Comparison of ENCODE assay signal across 8 mouse cellular contexts in genomic region chr4:155568170-155568569, GRCm38 (mm10). TPM values are rescaled to one million over a fixed set of nuclear protein-coding genes. Genes with fewer than 3 reads are reported as not detected.
DNase-seq lines count a peak whose midpoint lies in the region; ATAC-seq and TF ChIP-seq lines count a peak whose summit lies in the region.

No protein-coding gene starts in this region.

- H3K27me3 ChIP-seq in kidney, embryonic 15.5 days: no peaks in the 10 kb centered on the region
- H3K27me3 ChIP-seq in E14TG2a.4 (ENCODE audit: insufficient read depth, low read length): no peaks in the 10 kb centered on the region

- no peak for TF ChIP-seq POLR2A in bone marrow macrophage, adult 2 months (IDR thresholded peaks at IDR 0.05; ENCODE audit: borderline replicate concordance, low read depth, low read length)

- H3K9me3 ChIP-seq in kidney, embryonic 15.5 days (replicated peaks): no peaks in the 10 kb centered on the region
- no peaks in the 10 kb centered on the region for H3K9me3 ChIP-seq in E14TG2a.4 (ENCODE audit: low read length)

- DNase-seq in kidney, adult 9 months: peak; percentile 61
- DNase-seq in lung, postnatal 36 days: peak; percentile 66
- no peak for DNase-seq in ovary, postnatal 14 days (ENCODE audit: low spot score)
- no peak for DNase-seq in layer of hippocampus, postnatal 14 days (ENCODE audit: low spot score in 2 of 2)
- DNase-seq in kidney, postnatal 14 days: no peak

- H3K4me3 ChIP-seq in kidney, embryonic 15.5 days (replicated peaks): no peak overlapping the region
- H3K4me3 ChIP-seq in E14TG2a.4 (replicated peaks; ENCODE audit: low read length): no peak overlapping the region
- H3K4me3 ChIP-seq in bone marrow macrophage, adult 2 months (ENCODE audit: insufficient read depth, low read length): no peak overlapping the region

- no peak overlapping the region for H3K9ac ChIP-seq in kidney, embryonic 15.5 days

- ATAC-seq in kidney, embryonic 15.5 days (replicated peaks; ENCODE audit: low FRiP score): no peak

- 18% methylated on average over 2 of the region's 2 CpGs for WGBS in kidney, embryonic 15.5 days

- no peak overlapping the region for H3K27ac ChIP-seq in kidney, embryonic 15.5 days
- H3K27ac ChIP-seq in bone marrow macrophage, adult 2 months (ENCODE audit: insufficient read depth, low read depth, low read length): peak overlapping the region; percentile 59

- peaks cover 48% of the 10 kb centered on the region for H3K4me1 ChIP-seq in kidney, embryonic 15.5 days
- peaks cover 76% of the 10 kb centered on the region for H3K4me1 ChIP-seq in E14TG2a.4 (replicated peaks; ENCODE audit: low read depth, low read length)
- H3K4me1 ChIP-seq in bone marrow macrophage, adult 2 months (ENCODE audit: control insufficient read depth, insufficient read depth, low read length): peaks cover 54% of the 10 kb centered on the region

- TF ChIP-seq CTCF in E14TG2a.4 (conservative IDR thresholded peaks at IDR 0.05; ENCODE audit: low read length): peak; percentile 80
- TF ChIP-seq CTCF in bone marrow macrophage, adult 2 months (IDR thresholded peaks at IDR 0.05; ENCODE audit: low read depth, low read length): no peak

- H3K36me3 ChIP-seq in kidney, embryonic 15.5 days: no peaks in the 10 kb centered on the region
- H3K36me3 ChIP-seq in E14TG2a.4 (ENCODE audit: insufficient read depth, low read length): 0 out of 2 replicates have a peak, but pooled peaks cover 12% of the 10 kb centered on the region

- no peak overlapping the region for H3K4me2 ChIP-seq in kidney, embryonic 15.5 days

RNA-seq across cellular contexts. Expression of gene Nadk, which starts 6.0 kb away (rescaled TPM):
- polyA plus RNA-seq in kidney, embryonic 15.5 days (2015; fragmentation: Nextera tagmentation; extraction: Ambion mirVana): 89.0 and 93.6 TPM in 2 replicates
- 342 and 382 TPM in 2 replicates for polyA plus RNA-seq in bone marrow macrophage, adult 2 months (2012; ENCODE audit: insufficient read depth, insufficient read length, missing spikeins)
- 10 to 100 TPM; 61.0 to 68.9 TPM for total RNA-seq in layer of hippocampus, postnatal 14 days (2021)

RNA-seq across cellular contexts. Expression of gene Slc35e2, which starts 33.0 kb away (rescaled TPM):
- polyA plus RNA-seq in kidney, embryonic 15.5 days (2015; fragmentation: Nextera tagmentation; extraction: Ambion mirVana): 9.6 and 10.4 TPM in 2 replicates
- polyA plus RNA-seq in bone marrow macrophage, adult 2 months (2012; ENCODE audit: insufficient read depth, insufficient read length, missing spikeins): 11.2 and 11.4 TPM in 2 replicates
- 10 to 100 TPM; 41.4 to 46.1 TPM for total RNA-seq in layer of hippocampus, postnatal 14 days (2021)

RNA-seq across cellular contexts. Expression of gene Cdk11b, which starts 56.5 kb away (rescaled TPM):
- 63.4 and 64.8 TPM in 2 replicates for polyA plus RNA-seq in kidney, embryonic 15.5 days (2015; fragmentation: Nextera tagmentation; extraction: Ambion mirVana)
- polyA plus RNA-seq in bone marrow macrophage, adult 2 months (2012; ENCODE audit: insufficient read depth, insufficient read length, missing spikeins): 102 and 117 TPM in 2 replicates
- 10 to 100 TPM; 45.4 to 50.7 TPM for total RNA-seq in layer of hippocampus, postnatal 14 days (2021)

Comparison
In these comparisons a context has a peak if more than half of its experiments do, and no peak if none do; other contexts are left out.
1. DNase-seq: peak in kidney, adult 9 months (single experiment) and lung, postnatal 36 days (single experiment); none in ovary, postnatal 14 days (single experiment), layer of hippocampus, postnatal 14 days (0 of 2) and kidney, postnatal 14 days (single experiment).